Mouse (Mus musculus) midbrain, embryonic 13.5 days (tissue): ENCODE measurements around the gene Rapgef3. TPM values are rescaled to one million over a fixed set of nuclear protein-coding genes. Genes with fewer than 3 reads are reported as not detected.

Experiments used
- ATAC-seq: fragments of 200-750 bp; cut with Nextera tagmentation; 2 replicates; pipeline ENCODE4 v1.8.0; 2017; ENCODE audit warnings: mild to moderate bottlenecking, moderate TSS enrichment, moderate library complexity
- H3K27ac ChIP-seq: fragments of 300-500 bp; sonication (generic); 2 replicates; pipeline ENCODE4 v1.5.1; 2015; ENCODE audit warnings: inconsistent platforms, mild to moderate bottlenecking, moderate library complexity
- H3K27me3 ChIP-seq: fragments of 300-500 bp; sonication (generic); 2 replicates; pipeline ENCODE4 v1.6.1; 2015; ENCODE audit warnings: mild to moderate bottlenecking, inconsistent platforms
- H3K36me3 ChIP-seq: fragments of 300-500 bp; sonication (generic); 2 replicates; pipeline ENCODE4 v1.6.1; 2015; ENCODE audit warnings: mild to moderate bottlenecking, inconsistent platforms
- H3K4me1 ChIP-seq: fragments of 300-500 bp; sonication (generic); replicated peaks from 2 replicates; pipeline ENCODE4 v1.6.1; 2015; ENCODE audit warnings: inconsistent platforms
- H3K4me2 ChIP-seq: fragments of 300-500 bp; sonication (generic); replicated peaks from 2 replicates; pipeline ENCODE4 v1.6.1; 2015; ENCODE audit warnings: moderate library complexity, mild to moderate bottlenecking, inconsistent platforms
- H3K4me3 ChIP-seq: fragments of 300-500 bp; sonication (generic); replicated peaks from 2 replicates; pipeline ENCODE4 v1.5.1; 2015; ENCODE audit warnings: mild to moderate bottlenecking, inconsistent platforms
- H3K9ac ChIP-seq: fragments of 300-500 bp; sonication (generic); replicated peaks from 2 replicates; pipeline ENCODE4 v1.6.1; 2015; ENCODE audit warnings: mild to moderate bottlenecking, inconsistent platforms
- H3K9me3 ChIP-seq: fragments of 300-500 bp; sonication (generic); 2 replicates; pipeline ENCODE4 v1.6.1; 2016; ENCODE audit warnings: mild to moderate bottlenecking, inconsistent platforms
- WGBS: fragments of 180-500 bp; shearing (Covaris S2); methylation state at CpG from one replicate; pipeline ENCODE4 v1.1.7; 2015; 5-methylcytosine and 5-hydroxymethylcytosine counted together
- polyA plus RNA-seq: library from polyadenylated mRNA; unstranded; fragments of >200 nt; fragmentation: Nextera tagmentation; extraction: Ambion mirVana; gene quantifications from 2 replicates; pipeline ENCODE4 v1.2.1, GENCODE M21; 2015

The Rapgef3 gene
- polyA plus RNA-seq, 1 experiment from 2014 or later = 9.0 TPM

DNA sequence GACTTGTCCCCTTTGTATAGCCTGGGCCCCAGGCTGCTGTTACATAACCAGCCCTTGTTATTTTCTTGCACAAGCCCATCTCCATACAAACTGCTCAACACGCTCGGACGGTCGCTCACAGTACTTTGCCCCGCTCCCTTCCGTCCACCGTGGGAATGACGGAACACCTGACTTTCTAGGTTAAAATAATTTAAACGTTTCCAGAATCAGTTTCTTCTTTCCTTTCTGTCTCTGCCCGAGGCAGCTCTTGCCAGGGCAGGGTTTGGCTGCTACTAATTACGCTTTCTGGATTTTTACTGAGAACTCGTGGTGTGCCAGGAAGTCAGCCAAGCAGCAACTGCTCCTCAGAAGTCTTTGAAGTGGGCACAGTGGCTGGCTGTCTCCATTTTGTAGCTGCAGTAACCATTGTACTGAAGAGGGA lies 12.8 kb upstream of the Rapgef3 start:
- Histone ChIP-seq H3K4me2 (no peak overlapping the region), H3K9me3 (no peaks in the 10 kb centered on the region), H3K9ac (no peak overlapping the region), H3K4me3 (no peak overlapping the region), H3K36me3 (no peaks in the 10 kb centered on the region), H3K27me3 (peaks cover 27% of the 10 kb centered on the region), H3K27ac (no peak overlapping the region), H3K4me1 (peaks cover 14% of the 10 kb centered on the region)
- no peak for ATAC-seq
- WGBS = 69% methylated on average over 12 of the region's 12 CpGs

DNA sequence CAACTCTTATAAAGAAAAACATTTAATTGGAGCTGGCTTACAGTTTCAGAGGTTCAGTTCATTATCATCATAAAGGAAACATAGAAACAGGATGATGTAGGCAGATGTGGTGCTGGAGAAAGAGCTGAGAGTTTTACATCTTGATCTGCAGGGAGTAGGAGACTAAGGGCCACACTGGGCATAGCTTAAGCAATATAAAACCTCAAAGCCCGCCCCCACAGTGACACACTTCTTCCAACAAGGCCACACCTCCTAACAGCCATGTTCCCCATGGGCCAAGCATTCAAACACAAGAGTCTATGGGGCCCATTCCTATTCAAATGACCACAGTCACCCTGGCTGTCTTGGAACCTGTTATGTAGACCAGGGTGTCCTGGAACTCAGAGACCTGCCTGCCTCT lies 11.8 kb upstream of the Rapgef3 start:
- Histone ChIP-seq H3K36me3 (no peaks in the 10 kb centered on the region), H3K27ac (no peak overlapping the region), H3K9me3 (no peaks in the 10 kb centered on the region), H3K4me1 (peaks cover 9% of the 10 kb centered on the region), H3K4me3 (no peak overlapping the region), H3K4me2 (no peak overlapping the region), H3K27me3 (peaks cover 27% of the 10 kb centered on the region), H3K9ac (no peak overlapping the region)
- 72% methylated on average over 1 of the region's 1 CpGs for WGBS
- ATAC-seq = no peak

DNA sequence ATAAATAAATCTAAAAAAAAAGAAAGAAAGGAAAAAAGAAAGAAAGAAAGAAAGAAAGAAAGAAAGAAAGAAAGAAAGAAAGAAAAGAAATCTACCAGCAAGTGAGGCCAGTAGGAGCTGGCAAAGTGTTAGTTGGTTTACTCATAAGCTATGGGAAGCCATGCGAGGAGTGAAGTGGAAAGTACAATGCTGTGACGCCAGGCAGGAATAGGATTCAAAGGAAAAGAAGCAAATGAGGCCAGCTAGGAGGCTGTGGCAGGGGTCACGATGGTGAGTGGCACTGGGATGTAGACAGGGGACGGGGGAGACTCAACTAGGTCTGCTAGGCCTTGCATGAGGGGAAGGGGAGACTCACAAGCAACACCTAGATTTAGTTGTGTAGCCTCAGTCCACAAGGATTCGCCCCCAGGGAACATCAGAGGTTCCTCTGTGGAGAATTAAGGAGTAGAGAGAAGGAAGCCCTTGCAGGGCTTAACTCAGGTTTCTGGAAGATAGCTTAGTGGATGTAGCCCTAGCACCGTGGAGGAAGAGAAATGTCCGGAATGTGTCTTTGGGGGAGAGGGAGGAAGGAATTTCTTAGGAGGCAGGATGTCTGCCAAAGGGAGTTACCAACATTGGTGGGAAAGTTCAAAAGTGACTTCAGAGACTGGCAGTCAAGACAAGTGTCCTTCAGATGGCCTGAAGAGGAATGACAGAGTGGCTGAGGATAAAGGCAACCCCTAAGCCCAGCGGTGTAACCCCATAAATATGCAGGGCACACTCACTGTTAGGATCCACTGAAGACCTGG lies 10.7 kb upstream of the Rapgef3 start, which contains the start of gene Slc48a1:
Gene Slc48a1, plus strand, starts transcription at position 210 of the 788 bp plus-strand sequence.
- Histone ChIP-seq H3K4me1 (peaks cover 12% of the 10 kb centered on the region), H3K4me2 (no peak within 1 kb of the TSS), H3K4me3 (no peak within 1 kb of the TSS), H3K27ac (no peak within 1 kb of the TSS), H3K9me3 (no peaks in the 10 kb centered on the region), H3K9ac (no peak within 1 kb of the TSS), H3K27me3 (peaks cover 27% of the 10 kb centered on the region), H3K36me3 (no peaks in the 10 kb centered on the region)
- no peak for ATAC-seq
- 78% methylated on average over 8 of the region's 8 CpGs for WGBS

DNA sequence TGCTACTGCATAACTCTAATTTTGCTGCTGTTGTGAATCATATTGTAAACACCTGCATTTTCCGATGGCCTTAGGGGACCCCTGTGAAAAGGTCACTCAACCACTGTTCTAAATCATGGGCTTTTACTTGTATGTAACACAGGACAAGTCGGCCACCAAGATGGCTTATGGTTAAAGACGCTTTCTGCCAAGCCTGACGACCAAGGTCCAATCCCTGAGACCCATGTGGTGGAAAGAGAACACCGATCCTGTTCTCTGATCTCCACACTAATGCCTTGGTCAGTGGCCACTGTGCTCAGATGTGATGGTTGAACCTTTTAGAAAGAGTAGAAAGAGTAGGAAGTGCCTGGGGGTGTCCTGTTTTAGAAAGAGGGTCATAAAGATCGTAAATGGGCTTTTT lies 9.1 kb upstream of the Rapgef3 start:
- no peak overlapping the region for H3K4me3 ChIP-seq
- H3K36me3 ChIP-seq = no peaks in the 10 kb centered on the region
- H3K27me3 ChIP-seq = peaks cover 22% of the 10 kb centered on the region
- 86% methylated on average over 6 of the region's 6 CpGs for WGBS
- H3K4me1 ChIP-seq = peaks cover 11% of the 10 kb centered on the region
- H3K4me2 ChIP-seq = no peak overlapping the region
- no peaks in the 10 kb centered on the region for H3K9me3 ChIP-seq
- no peak overlapping the region for H3K9ac ChIP-seq
- no peak for ATAC-seq
- no peak overlapping the region for H3K27ac ChIP-seq

DNA sequence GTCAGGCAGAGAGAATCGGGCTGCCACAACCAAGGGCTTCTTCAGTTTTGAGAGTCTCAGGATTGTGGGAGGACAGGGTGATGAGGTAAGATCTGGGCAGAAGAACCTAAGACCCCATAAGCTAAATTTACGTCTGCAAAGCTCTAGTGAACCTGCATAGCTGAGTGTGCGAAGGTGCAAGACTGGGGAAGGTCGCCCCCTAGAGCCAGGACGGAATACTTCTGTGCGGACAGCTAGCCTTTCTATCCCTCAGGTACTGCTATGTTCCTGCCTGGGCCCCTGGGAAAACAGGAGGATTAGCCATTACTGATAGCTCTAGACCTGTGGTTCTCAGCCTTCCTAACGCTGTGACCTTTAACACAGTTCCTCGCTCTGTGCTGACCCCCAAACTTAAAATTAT lies 8.7 kb upstream of the Rapgef3 start:
- no peaks in the 10 kb centered on the region for H3K9me3 ChIP-seq
- no peaks in the 10 kb centered on the region for H3K36me3 ChIP-seq
- no peak overlapping the region for H3K27ac ChIP-seq
- H3K27me3 ChIP-seq = peaks cover 20% of the 10 kb centered on the region
- H3K4me1 ChIP-seq = 0 out of 2 replicates have a peak, but pooled peaks cover 9% of the 10 kb centered on the region
- no peak overlapping the region for H3K9ac ChIP-seq
- H3K4me3 ChIP-seq = no peak overlapping the region
- H3K4me2 ChIP-seq = no peak overlapping the region
- WGBS = 7% methylated on average over 8 of the region's 8 CpGs
- ATAC-seq = peak; percentile 59; the same call in 1 of the 2 replicates

DNA sequence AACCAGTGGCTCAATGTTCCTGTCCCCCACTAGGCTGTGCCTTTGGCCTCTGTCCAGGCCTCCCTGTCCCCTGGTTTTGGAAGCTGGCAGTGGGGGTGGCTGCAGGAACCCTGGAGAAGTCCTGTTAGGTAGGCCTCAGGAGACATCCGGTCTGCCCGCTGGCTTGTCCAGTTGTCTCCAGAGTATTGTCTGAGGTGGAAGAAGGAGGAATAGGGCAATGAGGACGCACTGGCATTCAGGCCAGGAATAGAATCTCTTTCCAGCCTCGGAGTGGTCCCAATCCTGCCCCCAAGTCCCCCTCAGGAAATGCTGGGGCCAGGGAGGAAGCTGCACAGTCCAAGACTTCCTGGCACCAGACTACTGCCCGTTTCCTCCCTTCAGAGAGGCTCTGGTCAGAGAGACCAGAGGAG lies 6.2 kb upstream of the Rapgef3 start:
- Histone ChIP-seq H3K27ac (0 out of 2 replicates have a peak overlapping the region, but pooled peaks have one; percentile 4), H3K9me3 (no peaks in the 10 kb centered on the region), H3K27me3 (peaks cover 37% of the 10 kb centered on the region), H3K4me2 (no peak overlapping the region), H3K36me3 (no peaks in the 10 kb centered on the region), H3K9ac (no peak overlapping the region), H3K4me3 (no peak overlapping the region), H3K4me1 (0 out of 2 replicates have a peak, but pooled peaks cover 9% of the 10 kb centered on the region)
- ATAC-seq = no peak
- WGBS = 75% methylated on average over 5 of the region's 5 CpGs

DNA sequence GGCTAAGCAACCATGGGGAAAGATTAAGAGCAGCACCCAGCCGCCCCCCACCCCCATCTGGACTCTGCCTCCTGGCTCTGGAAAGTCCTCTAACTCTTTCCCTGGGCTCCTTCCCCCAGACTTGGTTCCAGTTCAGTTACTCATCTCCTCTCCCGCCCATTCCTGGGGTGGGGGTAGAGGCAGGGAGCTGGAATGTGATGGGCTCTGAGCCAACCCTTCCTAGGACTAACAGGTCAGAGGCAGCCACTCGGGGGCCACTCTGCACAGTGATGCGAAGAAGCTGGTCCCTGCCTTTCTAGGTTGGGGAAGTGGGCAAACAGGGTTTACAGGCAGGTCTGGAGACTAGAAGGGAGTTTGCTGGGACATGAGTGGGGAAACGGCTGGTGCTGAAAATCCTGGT lies 5.3 kb upstream of the Rapgef3 start:
- H3K4me3 ChIP-seq = no peak overlapping the region
- H3K36me3 ChIP-seq = no peaks in the 10 kb centered on the region
- no peak overlapping the region for H3K9ac ChIP-seq
- H3K9me3 ChIP-seq = no peaks in the 10 kb centered on the region
- 38% methylated on average over 5 of the region's 5 CpGs for WGBS
- H3K4me2 ChIP-seq = no peak overlapping the region
- peaks cover 15% of the 10 kb centered on the region for H3K4me1 ChIP-seq
- no peak overlapping the region for H3K27ac ChIP-seq
- peaks cover 43% of the 10 kb centered on the region for H3K27me3 ChIP-seq
- ATAC-seq = no peak

DNA sequence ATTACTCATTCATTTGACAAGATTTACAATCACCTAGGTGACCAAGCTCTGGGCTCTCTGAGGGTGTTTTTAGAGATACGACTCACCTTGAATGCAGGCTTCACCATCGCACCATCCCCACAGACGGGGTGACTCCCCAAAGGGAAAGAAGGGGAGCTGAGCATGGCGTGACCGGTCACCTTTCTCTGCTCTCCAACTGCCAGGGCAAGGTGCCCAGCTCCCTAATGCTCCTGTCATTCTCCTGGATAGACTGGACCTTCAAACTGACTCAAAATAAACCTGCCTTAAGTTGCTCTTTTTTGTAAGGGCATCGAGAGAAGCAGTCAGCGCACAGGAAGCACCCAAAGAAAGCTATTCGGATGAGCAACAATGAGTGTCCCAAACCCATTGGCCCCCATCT lies 2.5 kb upstream of the Rapgef3 start:
- Histone ChIP-seq H3K36me3 (no peaks in the 10 kb centered on the region), H3K9ac (no peak overlapping the region), H3K9me3 (no peaks in the 10 kb centered on the region), H3K4me3 (no peak overlapping the region), H3K4me2 (no peak overlapping the region), H3K27me3 (peaks cover 63% of the 10 kb centered on the region), H3K27ac (no peak overlapping the region), H3K4me1 (peaks cover 44% of the 10 kb centered on the region)
- ATAC-seq = no peak
- WGBS = 77% methylated on average over 8 of the region's 8 CpGs

DNA sequence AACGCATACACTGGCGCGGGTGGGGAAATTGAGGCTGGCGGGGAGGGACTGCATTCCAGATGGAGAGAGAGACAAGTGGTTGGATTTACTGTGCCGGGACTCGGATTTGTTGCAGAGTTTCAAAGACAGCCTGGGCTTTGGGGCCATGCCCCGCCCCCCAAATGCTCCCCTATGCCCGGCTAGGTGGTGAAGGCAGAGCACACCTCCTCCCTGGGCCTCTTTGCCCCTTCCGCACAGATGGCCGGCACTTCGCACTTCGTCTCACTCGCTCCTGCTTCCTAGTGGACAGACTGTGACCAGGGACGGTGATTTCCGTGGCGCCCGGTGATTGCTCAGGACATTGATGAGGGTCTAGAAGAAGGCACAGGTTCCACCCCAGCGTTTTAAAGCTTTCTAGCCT lies 420 bp upstream of the Rapgef3 start:
- H3K27ac ChIP-seq = 0 out of 2 replicates have a peak overlapping the region, but pooled peaks have one; percentile 1
- peak overlapping the region; percentile 45 for H3K4me3 ChIP-seq
- ATAC-seq = peak; percentile 18; the same call in 1 of the 2 replicates
- H3K4me2 ChIP-seq = peak overlapping the region; percentile 81
- H3K36me3 ChIP-seq = no peaks in the 10 kb centered on the region
- 1% methylated on average over 18 of the region's 18 CpGs for WGBS
- H3K9ac ChIP-seq = peak overlapping the region; percentile 53
- H3K27me3 ChIP-seq = peaks cover 79% of the 10 kb centered on the region
- H3K9me3 ChIP-seq = no peaks in the 10 kb centered on the region
- peaks cover 40% of the 10 kb centered on the region for H3K4me1 ChIP-seq

DNA sequence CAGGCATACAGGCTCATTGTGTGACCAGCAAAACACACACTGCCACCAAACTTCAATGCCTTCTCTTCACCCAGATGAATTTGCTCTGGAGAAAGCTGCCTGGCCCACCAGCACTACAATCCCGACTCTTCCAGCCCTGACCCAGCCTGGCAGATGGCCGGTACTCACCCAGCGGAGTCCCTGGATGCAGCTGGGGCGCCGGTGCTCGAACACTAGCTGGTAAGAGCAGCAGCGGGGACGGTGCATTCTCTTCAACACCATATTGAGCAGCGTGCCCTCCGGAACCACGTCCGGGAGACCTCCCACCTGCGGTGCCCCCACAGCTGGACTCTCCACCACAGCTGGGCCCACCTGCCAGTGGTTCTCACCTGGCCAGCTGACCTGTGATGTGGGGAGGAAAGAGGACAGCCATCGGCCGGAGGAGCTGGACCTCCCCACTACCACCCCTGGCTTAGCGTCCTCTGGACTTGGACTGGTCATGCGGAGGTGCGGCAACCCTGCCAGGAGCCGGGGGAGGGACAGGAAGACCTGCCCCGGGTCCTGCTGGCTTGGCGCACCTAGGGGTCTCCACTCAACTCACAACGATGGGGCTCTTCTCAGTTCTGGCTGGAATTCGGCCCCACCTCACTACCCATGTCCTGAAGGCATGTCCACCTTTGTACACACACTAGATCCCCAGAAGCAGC lies 1.0 kb downstream of the Rapgef3 start:
- H3K27me3 ChIP-seq = peaks cover 78% of the 10 kb centered on the region
- no peak overlapping the region; the same call in 1 of the 2 replicates for H3K27ac ChIP-seq
- H3K4me2 ChIP-seq = peak overlapping the region; percentile 81
- peak overlapping the region; percentile 53 for H3K9ac ChIP-seq
- 0 out of 2 replicates have a peak, but pooled peaks have one; percentile 7 for ATAC-seq
- H3K9me3 ChIP-seq = no peaks in the 10 kb centered on the region
- H3K4me1 ChIP-seq = peaks cover 35% of the 10 kb centered on the region
- 3% methylated on average over 23 of the region's 23 CpGs for WGBS
- no peaks in the 10 kb centered on the region for H3K36me3 ChIP-seq
- H3K4me3 ChIP-seq = peak overlapping the region; percentile 45

DNA sequence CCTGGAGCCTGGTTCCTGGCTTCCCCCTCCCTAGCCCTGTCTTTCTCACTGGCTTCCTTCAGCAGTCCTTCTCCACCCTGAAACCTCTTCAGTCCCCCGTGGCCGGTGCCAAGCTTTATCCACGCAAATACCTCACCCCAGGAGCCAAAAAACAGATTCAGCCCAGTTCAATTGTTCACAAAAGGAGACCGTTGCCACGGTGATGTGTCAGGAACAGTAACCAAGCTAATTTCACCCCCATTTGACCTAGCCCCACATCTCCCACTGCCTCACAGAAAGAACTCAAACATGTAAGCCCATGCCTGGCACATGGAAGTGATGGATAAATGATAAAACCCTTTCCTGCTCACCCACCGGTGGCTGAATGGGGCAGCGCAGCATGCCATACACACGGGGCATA lies 1.6 kb downstream of the Rapgef3 start:
- Histone ChIP-seq H3K4me2 (peak overlapping the region; percentile 81), H3K27me3 (peaks cover 77% of the 10 kb centered on the region), H3K27ac (no peak overlapping the region; the same call in 1 of the 2 replicates), H3K9me3 (no peaks in the 10 kb centered on the region), H3K4me3 (peak overlapping the region; percentile 45), H3K36me3 (no peaks in the 10 kb centered on the region), H3K9ac (peak overlapping the region; percentile 53), H3K4me1 (peaks cover 35% of the 10 kb centered on the region)
- 5% methylated on average over 8 of the region's 8 CpGs for WGBS
- peak; percentile 38 for ATAC-seq

DNA sequence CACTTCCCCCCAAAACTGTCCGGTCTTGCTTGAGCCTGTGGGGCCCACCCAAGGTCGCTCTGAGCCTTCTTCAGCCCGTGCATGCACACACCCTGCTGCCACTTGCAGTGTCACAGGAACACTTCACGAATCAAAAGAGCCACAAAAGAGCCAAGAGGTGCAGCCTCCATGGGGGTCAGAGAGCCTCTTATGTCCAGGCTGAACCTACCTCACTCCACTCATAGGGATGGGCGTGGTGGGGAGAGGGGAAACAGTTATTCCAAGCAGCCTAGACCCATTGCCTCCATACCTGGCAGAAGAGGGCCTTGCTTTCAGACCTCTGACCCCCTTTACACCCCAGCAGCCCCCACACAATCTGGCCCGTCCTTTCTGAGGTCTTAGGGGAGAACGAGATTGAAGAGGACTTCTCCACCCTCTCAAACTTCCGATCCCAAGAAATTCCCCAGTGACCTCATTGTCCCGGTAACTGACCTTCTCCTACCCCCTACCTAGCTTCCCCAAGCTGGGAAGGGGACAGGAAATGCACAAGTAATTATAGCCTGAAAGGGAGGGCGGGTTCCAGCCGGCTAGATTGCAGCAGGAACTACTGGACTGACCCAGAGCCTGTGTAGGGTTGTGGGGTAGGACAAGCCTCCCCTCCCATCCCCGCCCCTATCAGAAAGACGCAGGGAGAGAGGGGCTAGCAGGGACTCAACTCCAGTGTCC lies 2.5 kb downstream of the Rapgef3 start:
- H3K9me3 ChIP-seq = no peaks in the 10 kb centered on the region
- H3K27ac ChIP-seq = no peak overlapping the region
- H3K9ac ChIP-seq = no peak overlapping the region
- H3K4me1 ChIP-seq = peaks cover 35% of the 10 kb centered on the region
- 33% methylated on average over 13 of the region's 13 CpGs for WGBS
- no peak overlapping the region for H3K4me3 ChIP-seq
- H3K27me3 ChIP-seq = peaks cover 74% of the 10 kb centered on the region
- H3K4me2 ChIP-seq = peak overlapping the region; percentile 81
- no peaks in the 10 kb centered on the region for H3K36me3 ChIP-seq
- no peak for ATAC-seq
